15 mouse cellular contexts compared by ENCODE assay signal in the genomic region with DNA sequence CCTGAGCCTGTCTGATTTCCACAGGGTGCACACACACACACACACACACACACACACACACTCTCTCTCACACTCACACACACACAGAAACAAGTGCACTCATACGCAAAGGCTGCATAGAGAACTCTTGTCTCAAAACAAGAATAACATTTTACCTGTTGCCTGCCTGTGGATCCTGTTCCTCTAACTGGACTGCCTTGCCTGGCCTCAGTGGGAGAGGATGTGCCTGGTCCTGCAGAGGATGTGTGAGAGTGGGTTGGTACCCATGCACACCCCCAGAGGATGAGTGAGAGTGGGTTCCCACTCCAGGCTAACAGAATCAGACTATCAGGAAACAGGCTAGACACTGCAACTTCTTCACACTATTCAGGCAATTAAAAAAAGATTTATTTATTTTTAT. TPM values are rescaled to one million over a fixed set of nuclear protein-coding genes. Genes with fewer than 3 reads are reported as not detected.
DNase-seq lines count a peak whose midpoint lies in the region; ATAC-seq and TF ChIP-seq lines count a peak whose summit lies in the region.
"Had no signal": no experiment of that assay in that cellular context is flagged by ENCODE, and none has a peak within 500 bp of the region (broad histone marks: within the 10 kb centered on the region; RNA-seq: fewer than 3 reads in every experiment).

No protein-coding gene starts in this region.

- no peak overlapping the region for H3K27ac ChIP-seq in intestine, embryonic 15.5 days
- no peak overlapping the region for H3K27ac ChIP-seq in intestine, postnatal 0 days (ENCODE audit: low read depth, low read length)
- no peak overlapping the region for H3K27ac ChIP-seq in midbrain, embryonic 10.5 days (replicated peaks)
- H3K27ac ChIP-seq in midbrain, embryonic 15.5 days, result no peak overlapping the region
- H3K27ac ChIP-seq in limb, embryonic 13.5 days, result no peak overlapping the region

- no peaks in the 10 kb centered on the region for H3K27me3 ChIP-seq in intestine, embryonic 15.5 days (replicated peaks)
- H3K27me3 ChIP-seq in intestine, postnatal 0 days (replicated peaks; ENCODE audit: control insufficient read depth, insufficient read depth, low read length), result no peaks in the 10 kb centered on the region
- 0 out of 2 replicates have a peak, but pooled peaks cover 4% of the 10 kb centered on the region for H3K27me3 ChIP-seq in midbrain, embryonic 10.5 days (ENCODE audit: low read depth, poor library complexity, severe bottlenecking)
- H3K27me3 ChIP-seq in midbrain, embryonic 15.5 days (replicated peaks), result no peaks in the 10 kb centered on the region
- H3K27me3 ChIP-seq in limb, embryonic 13.5 days, result no peaks in the 10 kb centered on the region
- H3K27me3 ChIP-seq: heart, embryonic 12.5 days; hindbrain, embryonic 15.5 days had no signal

- peaks cover 12% of the 10 kb centered on the region for H3K4me1 ChIP-seq in intestine, embryonic 15.5 days (replicated peaks)
- H3K4me1 ChIP-seq in intestine, postnatal 0 days (replicated peaks; ENCODE audit: control insufficient read depth, insufficient read depth, low read length), result peaks cover 3% of the 10 kb centered on the region; the same call in 1 of the 2 replicates
- H3K4me1 ChIP-seq in midbrain, embryonic 10.5 days, result peaks cover 21% of the 10 kb centered on the region
- peaks cover 15% of the 10 kb centered on the region for H3K4me1 ChIP-seq in midbrain, embryonic 15.5 days
- H3K4me1 ChIP-seq in limb, embryonic 13.5 days, result peaks cover 23% of the 10 kb centered on the region

- no peaks in the 10 kb centered on the region for H3K9me3 ChIP-seq in intestine, embryonic 15.5 days
- no peaks in the 10 kb centered on the region for H3K9me3 ChIP-seq in intestine, postnatal 0 days (ENCODE audit: control insufficient read depth)
- H3K9me3 ChIP-seq in midbrain, embryonic 10.5 days (replicated peaks), result no peaks in the 10 kb centered on the region
- no peaks in the 10 kb centered on the region for H3K9me3 ChIP-seq in midbrain, embryonic 15.5 days
- H3K9me3 ChIP-seq in limb, embryonic 13.5 days, result no peaks in the 10 kb centered on the region
- H3K9me3 ChIP-seq: heart, embryonic 12.5 days; hindbrain, embryonic 15.5 days had no signal

- WGBS in intestine, embryonic 15.5 days, result 100% methylated on average over 1 of the region's 1 CpGs
- 100% methylated on average over 1 of the region's 1 CpGs for WGBS in intestine, postnatal 0 days
- 100% methylated on average over 1 of the region's 1 CpGs for WGBS in midbrain, embryonic 10.5 days
- 100% methylated on average over 1 of the region's 1 CpGs for WGBS in midbrain, embryonic 15.5 days
- 100% methylated on average over 1 of the region's 1 CpGs for WGBS in limb, embryonic 13.5 days

- peaks cover 12% of the 10 kb centered on the region; the same call in 1 of the 2 replicates for H3K36me3 ChIP-seq in intestine, embryonic 15.5 days
- peaks cover 14% of the 10 kb centered on the region for H3K36me3 ChIP-seq in intestine, postnatal 0 days (ENCODE audit: control insufficient read depth, insufficient read depth)
- H3K36me3 ChIP-seq in midbrain, embryonic 10.5 days, result peaks cover 51% of the 10 kb centered on the region
- H3K36me3 ChIP-seq in midbrain, embryonic 15.5 days (replicated peaks), result peaks cover 13% of the 10 kb centered on the region; the same call in 1 of the 2 replicates
- H3K36me3 ChIP-seq in limb, embryonic 13.5 days, result peaks cover 52% of the 10 kb centered on the region

- ATAC-seq in intestine, embryonic 15.5 days, result no peak
- ATAC-seq in intestine, postnatal 0 days, result no peak
- ATAC-seq in midbrain, embryonic 15.5 days (replicated peaks), result no peak
- no peak for ATAC-seq in limb, embryonic 13.5 days (ENCODE audit: low FRiP score, low read depth)
- ATAC-seq: forebrain, postnatal 0 days had no signal

- 0 out of 2 replicates have a peak overlapping the region, but pooled peaks have one; percentile 52 for H3K4me2 ChIP-seq in intestine, embryonic 15.5 days (replicated peaks)
- H3K4me2 ChIP-seq in intestine, postnatal 0 days (replicated peaks; ENCODE audit: low read depth), result no peak overlapping the region
- no peak overlapping the region for H3K4me2 ChIP-seq in midbrain, embryonic 15.5 days
- H3K4me2 ChIP-seq in limb, embryonic 13.5 days (replicated peaks), result 0 out of 2 replicates have a peak overlapping the region, but pooled peaks have one; percentile 94

- DNase-seq in cerebellum, adult 9-11 months, result peak; percentile 46
- no peak for DNase-seq in cerebellum, adult 11 months
- DNase-seq in midbrain, embryonic 10.5 days (ENCODE audit: low spot score), result no peak
- no peak for DNase-seq in natural killer cell, adult 2 months (ENCODE audit: low spot score in 2 of 2)
- DNase-seq: adrenal gland, postnatal 10 days; cerebellum, adult 8-10 months; cerebellum, postnatal 36 days; forebrain, postnatal 0 days; gastrocnemius, postnatal 14 days had no signal

- no peak for TF ChIP-seq CTCF in intestine, postnatal 0 days (IDR thresholded peaks at IDR 0.05; ENCODE audit: low read depth)

- H3K9ac ChIP-seq in intestine, embryonic 15.5 days, result no peak overlapping the region
- no peak overlapping the region for H3K9ac ChIP-seq in intestine, postnatal 0 days (ENCODE audit: low read depth, low read length)
- no peak overlapping the region for H3K9ac ChIP-seq in midbrain, embryonic 15.5 days
- H3K9ac ChIP-seq in limb, embryonic 13.5 days, result no peak overlapping the region
- H3K9ac ChIP-seq: forebrain, postnatal 0 days; heart, embryonic 12.5 days; hindbrain, embryonic 15.5 days had no signal

- no peak overlapping the region for H3K4me3 ChIP-seq in intestine, embryonic 15.5 days (replicated peaks)
- H3K4me3 ChIP-seq in intestine, postnatal 0 days (ENCODE audit: low read depth, low read length), result no peak overlapping the region
- 0 out of 2 replicates have a peak overlapping the region, but pooled peaks have one; percentile 4 for H3K4me3 ChIP-seq in midbrain, embryonic 10.5 days
- H3K4me3 ChIP-seq in midbrain, embryonic 15.5 days, result no peak overlapping the region
- 0 out of 2 replicates have a peak overlapping the region, but pooled peaks have one; percentile 68 for H3K4me3 ChIP-seq in limb, embryonic 13.5 days

RNA-seq across cellular contexts. Expression of a gene that starts 1.4 kb away (rescaled TPM):
- 37.8 and 41.5 TPM in 2 replicates for polyA plus RNA-seq in intestine, embryonic 15.5 days (2015; fragmentation: Nextera tagmentation; extraction: Ambion mirVana)
- 50.6 and 55.7 TPM in 2 replicates for polyA plus RNA-seq in intestine, postnatal 0 days (2015; fragmentation: Nextera tagmentation; extraction: Ambion mirVana)
- 6.1 and 6.2 TPM in 2 replicates for polyA plus RNA-seq in midbrain, embryonic 10.5 days (2016; fragmentation: Nextera tagmentation; extraction: Ambion mirVana)
- polyA plus RNA-seq in midbrain, embryonic 15.5 days (2015; fragmentation: Nextera tagmentation; extraction: Ambion mirVana), result 7.8 and 9.9 TPM in 2 replicates
- 15.4 and 17.5 TPM in 2 replicates for polyA plus RNA-seq in limb, embryonic 13.5 days (2015; fragmentation: Nextera tagmentation; extraction: Ambion mirVana)

RNA-seq across cellular contexts. Expression of a gene that starts 1.5 kb away (rescaled TPM):
- 8.7 and 10.0 TPM in 2 replicates for polyA plus RNA-seq in intestine, embryonic 15.5 days (2015; fragmentation: Nextera tagmentation; extraction: Ambion mirVana)
- 1.9 and 2.0 TPM in 2 replicates for polyA plus RNA-seq in intestine, postnatal 0 days (2015; fragmentation: Nextera tagmentation; extraction: Ambion mirVana)
- 13.4 and 17.1 TPM in 2 replicates for polyA plus RNA-seq in midbrain, embryonic 10.5 days (2016; fragmentation: Nextera tagmentation; extraction: Ambion mirVana)
- polyA plus RNA-seq in midbrain, embryonic 15.5 days (2015; fragmentation: Nextera tagmentation; extraction: Ambion mirVana), result 7.7 and 9.4 TPM in 2 replicates
- polyA plus RNA-seq in limb, embryonic 13.5 days (2015; fragmentation: Nextera tagmentation; extraction: Ambion mirVana), result 13.9 TPM in 2 replicates

RNA-seq across cellular contexts. Expression of a gene that starts 9.0 kb away (rescaled TPM):
- 46.3 and 48.4 TPM in 2 replicates for polyA plus RNA-seq in intestine, embryonic 15.5 days (2015; fragmentation: Nextera tagmentation; extraction: Ambion mirVana)
- polyA plus RNA-seq in intestine, postnatal 0 days (2015; fragmentation: Nextera tagmentation; extraction: Ambion mirVana), result 31.4 and 33.9 TPM in 2 replicates
- polyA plus RNA-seq in midbrain, embryonic 10.5 days (2016; fragmentation: Nextera tagmentation; extraction: Ambion mirVana), result 45.9 and 46.7 TPM in 2 replicates
- polyA plus RNA-seq in midbrain, embryonic 15.5 days (2015; fragmentation: Nextera tagmentation; extraction: Ambion mirVana), result 53.6 and 63.8 TPM in 2 replicates
- 44.2 and 48.3 TPM in 2 replicates for polyA plus RNA-seq in limb, embryonic 13.5 days (2015; fragmentation: Nextera tagmentation; extraction: Ambion mirVana)

RNA-seq across cellular contexts. Expression of a gene that starts 12.5 kb away (rescaled TPM):
- 73.4 and 76.6 TPM in 2 replicates for polyA plus RNA-seq in intestine, embryonic 15.5 days (2015; fragmentation: Nextera tagmentation; extraction: Ambion mirVana)
- polyA plus RNA-seq in intestine, postnatal 0 days (2015; fragmentation: Nextera tagmentation; extraction: Ambion mirVana), result 65.9 and 68.6 TPM in 2 replicates
- 93.2 and 99.5 TPM in 2 replicates for polyA plus RNA-seq in midbrain, embryonic 10.5 days (2016; fragmentation: Nextera tagmentation; extraction: Ambion mirVana)
- polyA plus RNA-seq in midbrain, embryonic 15.5 days (2015; fragmentation: Nextera tagmentation; extraction: Ambion mirVana), result 87.2 and 90.7 TPM in 2 replicates
- 81.3 and 91.1 TPM in 2 replicates for polyA plus RNA-seq in limb, embryonic 13.5 days (2015; fragmentation: Nextera tagmentation; extraction: Ambion mirVana)

RNA-seq across cellular contexts. Expression of a gene that starts 12.5 kb away (rescaled TPM):
- polyA plus RNA-seq in intestine, embryonic 15.5 days (2015; fragmentation: Nextera tagmentation; extraction: Ambion mirVana), result 9.0 and 10.3 TPM in 2 replicates
- polyA plus RNA-seq in intestine, postnatal 0 days (2015; fragmentation: Nextera tagmentation; extraction: Ambion mirVana), result 0.83 and 1.2 TPM in 2 replicates
- polyA plus RNA-seq in midbrain, embryonic 10.5 days (2016; fragmentation: Nextera tagmentation; extraction: Ambion mirVana), result 17.0 and 19.6 TPM in 2 replicates
- polyA plus RNA-seq in midbrain, embryonic 15.5 days (2015; fragmentation: Nextera tagmentation; extraction: Ambion mirVana), result 18.5 and 20.7 TPM in 2 replicates
- polyA plus RNA-seq in limb, embryonic 13.5 days (2015; fragmentation: Nextera tagmentation; extraction: Ambion mirVana), result 13.8 and 14.1 TPM in 2 replicates

Comparison
In these comparisons a context has a peak if more than half of its experiments do, and no peak if none do; other contexts are left out.
1. H3K4me2 ChIP-seq: peak in intestine, embryonic 15.5 days (single experiment) and limb, embryonic 13.5 days (single experiment); none in intestine, postnatal 0 days (single experiment) and midbrain, embryonic 15.5 days (single experiment).
2. H3K4me3 ChIP-seq: peak in midbrain, embryonic 10.5 days (single experiment) and limb, embryonic 13.5 days (single experiment); none in intestine, embryonic 15.5 days (single experiment), intestine, postnatal 0 days (single experiment) and midbrain, embryonic 15.5 days (single experiment).